ENCODE assay signal across 14 mouse cellular contexts in genomic region chr15:51395961-51396360, GRCm38 (mm10).
"Had no signal": no experiment of that assay in that cellular context is flagged by ENCODE, and none has a peak within 500 bp of the region (broad histone marks: within the 10 kb centered on the region; RNA-seq: fewer than 3 reads in every experiment).

No protein-coding gene starts in this region.

- ATAC-seq: liver, embryonic 12.5 days; midbrain, embryonic 15.5 days had no signal

- H3K9me3 ChIP-seq: kidney, embryonic 15.5 days; limb, embryonic 15.5 days; liver, embryonic 12.5 days; midbrain, embryonic 10.5 days; midbrain, embryonic 15.5 days; neural tube, embryonic 13.5 days had no signal

- DNase-seq: kidney, postnatal 14 days; left cerebral cortex, postnatal 4 days; lung, embryonic 14.5 days; lung, postnatal 10 days; lung, postnatal 4 days; right cerebral cortex, adult 18-20 months; right cerebral cortex, postnatal 25 days; thymus, postnatal 36 days had no signal

- H3K27ac ChIP-seq: kidney, embryonic 15.5 days; limb, embryonic 15.5 days; liver, embryonic 12.5 days; midbrain, embryonic 10.5 days; midbrain, embryonic 15.5 days; neural tube, embryonic 13.5 days had no signal

- H3K36me3 ChIP-seq: kidney, embryonic 15.5 days; limb, embryonic 15.5 days; liver, embryonic 12.5 days; midbrain, embryonic 10.5 days; midbrain, embryonic 15.5 days; neural tube, embryonic 13.5 days had no signal

- H3K27me3 ChIP-seq: kidney, embryonic 15.5 days; limb, embryonic 15.5 days; liver, embryonic 12.5 days; midbrain, embryonic 15.5 days; neural tube, embryonic 13.5 days had no signal

- H3K4me1 ChIP-seq: kidney, embryonic 15.5 days; liver, embryonic 12.5 days; midbrain, embryonic 15.5 days had no signal

- H3K4me2 ChIP-seq: kidney, embryonic 15.5 days; limb, embryonic 15.5 days; liver, embryonic 12.5 days; lung, embryonic 14.5 days; midbrain, embryonic 15.5 days; neural tube, embryonic 13.5 days had no signal

- H3K4me3 ChIP-seq: kidney, embryonic 15.5 days; limb, embryonic 15.5 days; liver, embryonic 12.5 days; midbrain, embryonic 10.5 days; midbrain, embryonic 15.5 days; neural tube, embryonic 13.5 days had no signal

- H3K9ac ChIP-seq: kidney, embryonic 15.5 days; limb, embryonic 15.5 days; liver, embryonic 12.5 days; lung, embryonic 14.5 days; midbrain, embryonic 15.5 days; neural tube, embryonic 13.5 days had no signal
